Mouse (Mus musculus) thymus, postnatal 4 days (tissue): Measurements from ENCODE around the gene C2cd4a.

ENCODE experiments used
- DNase-seq: peaks from one replicate; pipeline ENCODE4 v3.0.0; 2021

Gene C2cd4a

GRCm38 (mm10) chr9:67832046-67832605 lies at the start of gene C2cd4a:
C2cd4a (minus strand) TSS chr9:67832330.
- DNase-seq, result no peak

GRCm38 (mm10) chr9:67878197-67878769 lies 46.2 kb upstream of the C2cd4a start:
- DNase-seq, result no peak

GRCm38 (mm10) chr9:67877081-67877718 lies 45.1 kb upstream of the C2cd4a start:
- DNase-seq, result no peak

GRCm38 (mm10) chr9:67875337-67875736 lies 43.2 kb upstream of the C2cd4a start:
- peak; percentile 45 for DNase-seq

- no peak for DNase-seq
Observed at GRCm38 (mm10) chr9:67874522-67875222, 42.5 kb upstream of the C2cd4a start.

- DNase-seq, result no peak
Observed at GRCm38 (mm10) chr9:67869691-67870450, 37.7 kb upstream of the C2cd4a start.

GRCm38 (mm10) chr9:67867411-67867810 lies 35.3 kb upstream of the C2cd4a start:
- no peak for DNase-seq

- DNase-seq, result no peak
Observed at GRCm38 (mm10) chr9:67865411-67865810, 33.3 kb upstream of the C2cd4a start.

- no peak for DNase-seq
Observed at GRCm38 (mm10) chr9:67864011-67864410, 31.9 kb upstream of the C2cd4a start.

GRCm38 (mm10) chr9:67863332-67863731 lies 31.2 kb upstream of the C2cd4a start:
- DNase-seq, result no peak

- no peak for DNase-seq
Observed at GRCm38 (mm10) chr9:67860273-67860672, 28.1 kb upstream of the C2cd4a start.

- peak; percentile 65 for DNase-seq
Observed at GRCm38 (mm10) chr9:67851150-67851549, 19.0 kb upstream of the C2cd4a start.

GRCm38 (mm10) chr9:67849846-67850245 lies 17.7 kb upstream of the C2cd4a start:
- no peak for DNase-seq

- peak; percentile 19 for DNase-seq
Observed at GRCm38 (mm10) chr9:67849397-67849796, 17.3 kb upstream of the C2cd4a start.

- DNase-seq, result no peak
Observed at GRCm38 (mm10) chr9:67847606-67848005, 15.5 kb upstream of the C2cd4a start.

- DNase-seq, result no peak
Observed at GRCm38 (mm10) chr9:67846089-67846488, 14.0 kb upstream of the C2cd4a start.

- DNase-seq, result peak; percentile 59
Observed at GRCm38 (mm10) chr9:67845648-67846047, 13.5 kb upstream of the C2cd4a start.

GRCm38 (mm10) chr9:67845012-67845411 lies 12.9 kb upstream of the C2cd4a start:
- DNase-seq, result peak; percentile 22

GRCm38 (mm10) chr9:67842797-67843196 lies 10.7 kb upstream of the C2cd4a start:
- DNase-seq, result no peak

GRCm38 (mm10) chr9:67839981-67840859 lies 8.1 kb upstream of the C2cd4a start, which contains the start of gene Vps13c:
Vps13c (plus strand) TSS chr9:67840396.
- peak; percentile 89 for DNase-seq

GRCm38 (mm10) chr9:67837311-67837710 lies 5.2 kb upstream of the C2cd4a start:
- no peak for DNase-seq

GRCm38 (mm10) chr9:67834535-67834934 lies 2.4 kb upstream of the C2cd4a start:
- DNase-seq, result no peak
